Mouse (Mus musculus): Measurements from ENCODE around the gene Vmn1r50.
"Not testable (repeated sequence)": the region's sequence is repeated elsewhere in the genome, so short reads cannot be mapped to it uniquely, and the experiment has no call there.

Vmn1r50 gene

DNA sequence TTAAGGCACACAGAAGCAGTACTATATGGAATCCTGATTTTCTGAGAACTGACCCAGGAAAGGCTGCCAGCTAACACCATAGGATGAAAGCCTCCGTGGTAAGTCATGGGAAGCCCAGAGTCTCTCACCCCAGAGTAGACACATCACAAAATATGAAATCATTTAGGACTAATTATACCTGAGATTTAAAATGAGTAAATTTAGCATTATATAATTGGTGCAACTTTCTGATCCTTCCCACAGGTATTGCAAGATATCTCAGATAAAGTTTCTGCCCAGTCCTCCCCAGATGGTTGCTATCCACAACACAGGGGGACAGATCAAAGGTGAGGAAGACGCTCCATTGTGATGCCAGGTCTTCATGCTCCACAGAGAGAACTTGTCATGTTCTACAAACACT lies at the start of gene Vmn1r50:
Gene Vmn1r50 (plus strand): TSS at position 301 of the 400 bp plus-strand sequence.
- no peak for DNase-seq (ENCODE audit: low spot score in 2 of 2)

DNA sequence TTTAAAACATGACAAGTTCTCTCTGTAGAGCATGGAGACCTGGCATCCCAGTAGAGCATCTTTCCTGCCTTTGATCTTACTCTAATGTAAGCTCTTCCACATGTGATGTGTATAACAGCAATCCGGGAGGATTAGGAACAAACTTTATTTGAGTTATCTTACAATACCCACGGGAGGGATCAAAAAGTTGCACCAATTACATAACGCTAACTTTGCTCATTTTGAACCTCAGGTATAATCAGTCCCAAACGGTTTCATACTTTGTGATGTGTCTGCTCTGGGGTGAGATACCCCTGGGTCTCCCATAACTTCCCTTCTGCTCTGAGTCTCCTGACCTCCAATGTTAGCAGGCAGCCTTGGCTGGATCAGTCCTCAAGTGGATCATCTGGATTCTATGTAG lies 22.8 kb upstream of the Vmn1r50 start, which contains the start of gene Vmn1r49:
Gene Vmn1r49 (minus strand): TSS at position 101 of the 400 bp plus-strand sequence.
- DNase-seq (ENCODE audit: low spot score in 2 of 2), result no peak

- DNase-seq (ENCODE audit: low spot score in 2 of 2), result no peak
Measured at GRCm38 (mm10) chr6:90100566-90100965, 664 bp upstream of the Vmn1r50 start.

GRCm38 (mm10) chr6:90122296-90122695 lies 21.1 kb downstream of the Vmn1r50 start, which contains the start of gene Vmn1r51:
Gene Vmn1r51, plus strand, starts transcription at chr6:90122596.
- not testable (repeated sequence) for DNase-seq (ENCODE audit: low spot score in 2 of 2)
